Mouse (Mus musculus): Measurements from ENCODE around the gene Pgm2.

Gene Pgm2

GRCm38 (mm10) chr5:64092748-64093292, at the start of gene Pgm2:
Pgm2 (plus strand) TSS chr5:64092950.
- peak; percentile 71 to 72 for DNase-seq (ENCODE audit: low spot score in 2 of 2)

- DNase-seq (ENCODE audit: low spot score in 2 of 2): no peak
These were observed 48.9 kb upstream of the Pgm2 start for GRCm38 (mm10) chr5:64043694-64044453.

GRCm38 (mm10) chr5:64044790-64045189, 48.0 kb upstream of the Pgm2 start:
- no peak for DNase-seq (ENCODE audit: low spot score in 2 of 2)

GRCm38 (mm10) chr5:64045502-64045901, 47.2 kb upstream of the Pgm2 start:
- no peak for DNase-seq (ENCODE audit: low spot score in 2 of 2)

GRCm38 (mm10) chr5:64046995-64047394, 45.8 kb upstream of the Pgm2 start:
- no peak for DNase-seq (ENCODE audit: low spot score in 2 of 2)

GRCm38 (mm10) chr5:64047921-64048320, 44.8 kb upstream of the Pgm2 start:
- no peak for DNase-seq (ENCODE audit: low spot score in 2 of 2)

GRCm38 (mm10) chr5:64048605-64049004, 44.1 kb upstream of the Pgm2 start:
- DNase-seq (ENCODE audit: low spot score in 2 of 2): no peak

- DNase-seq (ENCODE audit: low spot score in 2 of 2): no peak
These were observed 43.5 kb upstream of the Pgm2 start for GRCm38 (mm10) chr5:64049256-64049655.

GRCm38 (mm10) chr5:64053010-64053409, 39.7 kb upstream of the Pgm2 start:
- no peak for DNase-seq (ENCODE audit: low spot score in 2 of 2)

- DNase-seq (ENCODE audit: low spot score in 2 of 2): no peak
These were observed 36.5 kb upstream of the Pgm2 start for GRCm38 (mm10) chr5:64056210-64056609.

- DNase-seq (ENCODE audit: low spot score in 2 of 2): no peak
These were observed 31.9 kb upstream of the Pgm2 start for GRCm38 (mm10) chr5:64060881-64061280.

GRCm38 (mm10) chr5:64061643-64062042, 31.1 kb upstream of the Pgm2 start:
- no peak for DNase-seq (ENCODE audit: low spot score in 2 of 2)

GRCm38 (mm10) chr5:64062882-64063621, 29.7 kb upstream of the Pgm2 start:
- no peak for DNase-seq (ENCODE audit: low spot score in 2 of 2)

- DNase-seq (ENCODE audit: low spot score in 2 of 2): no peak
These were observed 29.0 kb upstream of the Pgm2 start for GRCm38 (mm10) chr5:64063622-64064355.

- no peak for DNase-seq (ENCODE audit: low spot score in 2 of 2)
These were observed 28.3 kb upstream of the Pgm2 start for GRCm38 (mm10) chr5:64064401-64064800.

- no peak for DNase-seq (ENCODE audit: low spot score in 2 of 2)
These were observed 27.2 kb upstream of the Pgm2 start for GRCm38 (mm10) chr5:64065497-64066046.

GRCm38 (mm10) chr5:64066159-64066558, 26.6 kb upstream of the Pgm2 start:
- no peak for DNase-seq (ENCODE audit: low spot score in 2 of 2)

GRCm38 (mm10) chr5:64067576-64067975, 25.2 kb upstream of the Pgm2 start:
- no peak for DNase-seq (ENCODE audit: low spot score in 2 of 2)

GRCm38 (mm10) chr5:64070081-64070673, 22.6 kb upstream of the Pgm2 start:
- DNase-seq (ENCODE audit: low spot score in 2 of 2): peak; percentile 18 to 49

- DNase-seq (ENCODE audit: low spot score in 2 of 2): no peak
These were observed 21.8 kb upstream of the Pgm2 start for GRCm38 (mm10) chr5:64070742-64071476.

- no peak for DNase-seq (ENCODE audit: low spot score in 2 of 2)
These were observed 18.3 kb upstream of the Pgm2 start for GRCm38 (mm10) chr5:64074455-64074854.
